Mouse (Mus musculus): ENCODE results near the gene Myh14. TPM values are rescaled to one million over a fixed set of nuclear protein-coding genes. Genes with fewer than 3 reads are reported as not detected.

Gene Myh14
- polyA plus RNA-seq, 1 experiment from 2014 or later, result 1.9 TPM

- Histone ChIP-seq H3K4me2 (no peak overlapping the region), H3K27me3 (peaks cover 18% of the 10 kb centered on the region; the same call in 1 of the 2 replicates)
- WGBS, result 53% methylated on average over 18 of the region's 18 CpGs
These were observed 109.9 kb downstream of the Myh14 start for GRCm38 (mm10) chr7:44560435-44561400.

GRCm38 (mm10) chr7:44557629-44558028 is 113.0 kb downstream of the Myh14 start:
- H3K36me3 ChIP-seq, result no peaks in the 10 kb centered on the region
- no peak overlapping the region for H3K4me3 ChIP-seq
- no peaks in the 10 kb centered on the region for H3K9me3 ChIP-seq
- H3K9ac ChIP-seq, result no peak overlapping the region; the same call in 1 of the 2 replicates
- WGBS, result 73% methylated on average over 2 of the region's 2 CpGs
- no peak for ATAC-seq (ENCODE audit: low FRiP score)
- H3K4me1 ChIP-seq (replicated peaks), result peaks cover 12% of the 10 kb centered on the region
- H3K27ac ChIP-seq, result no peak overlapping the region
- no peak overlapping the region for H3K4me2 ChIP-seq
- H3K27me3 ChIP-seq, result peaks cover 24% of the 10 kb centered on the region; the same call in 1 of the 2 replicates

More at GRCm38 (mm10) chr7:44560435-44561400, 109.9 kb downstream of the Myh14 start:
- Histone ChIP-seq H3K4me1 (replicated peaks) (no peaks in the 10 kb centered on the region), H3K4me3 (no peak overlapping the region), H3K36me3 (no peaks in the 10 kb centered on the region), H3K9me3 (no peaks in the 10 kb centered on the region), H3K9ac (no peak overlapping the region), H3K27ac (no peak overlapping the region)
- peak; percentile 52; the same call in 1 of the 2 replicates for ATAC-seq (ENCODE audit: low FRiP score)

Other genes starting within 250 kb of the Myh14 start
- 14.6 and 15.6 TPM in 2 replicates for gene Lrrc4b, start 241.8 kb downstream of the Myh14 start, polyA plus RNA-seq (2015; fragmentation: Nextera tagmentation; extraction: Ambion mirVana)
- 5.6 and 6.5 TPM in 2 replicates for gene Aspdh, start 205.5 kb downstream of the Myh14 start, polyA plus RNA-seq (2015; fragmentation: Nextera tagmentation; extraction: Ambion mirVana)
- 45.8 and 46.2 TPM in 2 replicates for gene Josd2, start 202.9 kb downstream of the Myh14 start, polyA plus RNA-seq (2015; fragmentation: Nextera tagmentation; extraction: Ambion mirVana)
- gene Emc10, start 174.3 kb downstream of the Myh14 start, polyA plus RNA-seq (2015; fragmentation: Nextera tagmentation; extraction: Ambion mirVana), result 121 and 126 TPM in 2 replicates
- gene Fam71e1, start 174.3 kb downstream of the Myh14 start, polyA plus RNA-seq (2015; fragmentation: Nextera tagmentation; extraction: Ambion mirVana), result 32.2 and 37.4 TPM in 2 replicates
- gene Mybpc2, start 146.2 kb downstream of the Myh14 start, polyA plus RNA-seq (2015; fragmentation: Nextera tagmentation; extraction: Ambion mirVana), result 0.08 and 0.18 TPM in 2 replicates
- not detected in 2 replicates for gene Spib, start 138.8 kb downstream of the Myh14 start, polyA plus RNA-seq (2015; fragmentation: Nextera tagmentation; extraction: Ambion mirVana)
- 24.4 and 28.8 TPM in 2 replicates for gene Pold1, start 122.0 kb downstream of the Myh14 start, polyA plus RNA-seq (2015; fragmentation: Nextera tagmentation; extraction: Ambion mirVana)
- gene Nr1h2, start 116.9 kb downstream of the Myh14 start, polyA plus RNA-seq (2015; fragmentation: Nextera tagmentation; extraction: Ambion mirVana), result 69.8 and 70.9 TPM in 2 replicates
- 1.1 and 1.7 TPM in 2 replicates for gene Napsa, start 98.5 kb downstream of the Myh14 start, polyA plus RNA-seq (2015; fragmentation: Nextera tagmentation; extraction: Ambion mirVana)
- gene Kcnc3, start 80.2 kb downstream of the Myh14 start, polyA plus RNA-seq (2015; fragmentation: Nextera tagmentation; extraction: Ambion mirVana), result 4.4 and 5.0 TPM in 2 replicates
- not detected in 2 replicates for gene Izumo2, start 37.9 kb upstream of the Myh14 start, polyA plus RNA-seq (2015; fragmentation: Nextera tagmentation; extraction: Ambion mirVana)
- 28.4 and 33.0 TPM in 2 replicates for gene Vrk3, start 77.6 kb upstream of the Myh14 start, polyA plus RNA-seq (2015; fragmentation: Nextera tagmentation; extraction: Ambion mirVana)
- gene Zfp473, start 80.2 kb upstream of the Myh14 start, polyA plus RNA-seq (2015; fragmentation: Nextera tagmentation; extraction: Ambion mirVana), result 0.78 and 0.91 TPM in 2 replicates
- gene Nup62, start 145.2 kb upstream of the Myh14 start, polyA plus RNA-seq (2015; fragmentation: Nextera tagmentation; extraction: Ambion mirVana), result 47.6 and 47.9 TPM in 2 replicates
- gene Il4i1, start 145.5 kb upstream of the Myh14 start, polyA plus RNA-seq (2015; fragmentation: Nextera tagmentation; extraction: Ambion mirVana), result 1.6 and 1.7 TPM in 2 replicates
- 3.5 and 4.2 TPM in 2 replicates for gene Atf5, start 145.8 kb upstream of the Myh14 start, polyA plus RNA-seq (2015; fragmentation: Nextera tagmentation; extraction: Ambion mirVana)
- 86.8 and 93.7 TPM in 2 replicates for gene Akt1s1, start 178.1 kb upstream of the Myh14 start, polyA plus RNA-seq (2015; fragmentation: Nextera tagmentation; extraction: Ambion mirVana)
- 108 and 112 TPM in 2 replicates for gene Tbc1d17, start 178.2 kb upstream of the Myh14 start, polyA plus RNA-seq (2015; fragmentation: Nextera tagmentation; extraction: Ambion mirVana)
- gene Pnkp, start 186.3 kb upstream of the Myh14 start, polyA plus RNA-seq (2015; fragmentation: Nextera tagmentation; extraction: Ambion mirVana), result 34.1 and 35.8 TPM in 2 replicates
- gene Ptov1, start 198.9 kb upstream of the Myh14 start, polyA plus RNA-seq (2015; fragmentation: Nextera tagmentation; extraction: Ambion mirVana), result 495 and 503 TPM in 2 replicates
- 142 and 147 TPM in 2 replicates for gene Med25, start 221.9 kb upstream of the Myh14 start, polyA plus RNA-seq (2015; fragmentation: Nextera tagmentation; extraction: Ambion mirVana)
- 19.3 and 19.8 TPM in 2 replicates for gene Fuz, start 225.2 kb upstream of the Myh14 start, polyA plus RNA-seq (2015; fragmentation: Nextera tagmentation; extraction: Ambion mirVana)

All from hindbrain, embryonic 13.5 days (tissue).